Comparison of ENCODE assay signal across 14 mouse cellular contexts in genomic region chr11:68430662-68431061, GRCm38 (mm10). TPM values are rescaled to one million over a fixed set of nuclear protein-coding genes. Genes with fewer than 3 reads are reported as not detected.
DNase-seq lines count a peak whose midpoint lies in the region; ATAC-seq and TF ChIP-seq lines count a peak whose summit lies in the region.
"Had no signal": no experiment of that assay in that cellular context is flagged by ENCODE, and none has a peak within 500 bp of the region (broad histone marks: within the 10 kb centered on the region; RNA-seq: fewer than 3 reads in every experiment).

No protein-coding gene starts in this region.

- dilution Hi-C loops in CH12.LX (cut with MboI; ENCODE audit: extremely low pct_ligation_motif_present, extremely low pct_unique_long_range_greater_than_20kb, low sequenced_read_pairs): no loop called here

- DNase-seq in layer of hippocampus, adult 9-11 months: peak; percentile 30
- no peak for DNase-seq in layer of hippocampus, postnatal 25 days (ENCODE audit: extremely low spot score in 1 of 2, low spot score in 1 of 2)
- peak; percentile 81 for DNase-seq in CH12.LX (ENCODE audit: extremely low read depth)
- peak; percentile 53 for DNase-seq in induced T-regulatory cell, adult 2 months (ENCODE audit: low read depth)
- DNase-seq in thymus, adult 2 months: peak; percentile 66
- DNase-seq in hindbrain, embryonic 11.5 days (ENCODE audit: low spot score): no peak
- DNase-seq: cerebellum, adult 9-11 months; retina, postnatal 1 day had no signal

- TF ChIP-seq POLR2A in CH12.LX (IDR thresholded peaks at IDR 0.05; ENCODE audit: low read depth, low read length): no peak
- TF ChIP-seq POLR2A in thymus, adult 2 months (IDR thresholded peaks at IDR 0.05; ENCODE audit: control insufficient read depth, extremely low read depth, insufficient read depth, low read length, poor library complexity): no peak

- no peak for ATAC-seq in activated CD4-positive, CD25-positive, alpha-beta regulatory T cell, adult 4 months
- ATAC-seq in hindbrain, embryonic 11.5 days (ENCODE audit: low FRiP score): no peak
- ATAC-seq: hindbrain, embryonic 16.5 days had no signal

- H3K9me3 ChIP-seq in CH12.LX (replicated peaks; ENCODE audit: low read length): no peaks in the 10 kb centered on the region
- no peaks in the 10 kb centered on the region for H3K9me3 ChIP-seq in hindbrain, embryonic 11.5 days (ENCODE audit: control insufficient read depth, low read length)
- H3K9me3 ChIP-seq: embryonic facial prominence, embryonic 13.5 days; forebrain, embryonic 12.5 days; limb, embryonic 15.5 days had no signal

- TF ChIP-seq CTCF in CH12.LX (conservative IDR thresholded peaks at IDR 0.05 in 1 of 2, IDR thresholded peaks at IDR 0.05 in 1 of 2; ENCODE audit: low read depth in 2 of 2, low read length in 2 of 2): peak in 1 of 2 experiments; percentile 57; a peak in 2 of 4 replicates
- TF ChIP-seq CTCF in thymus, adult 2 months (IDR thresholded peaks at IDR 0.05; ENCODE audit: borderline replicate concordance, control insufficient read depth, extremely low read depth, insufficient read depth, low read length, poor library complexity): no peak

- TF ChIP-seq RAD21 in CH12.LX (IDR thresholded peaks at IDR 0.05; ENCODE audit: low read depth, low read length): peak; percentile 37

- in situ Hi-C loops in CH12.LX (cut with MboI; ENCODE audit: low pct_ligation_motif_present, low pct_unique_long_range_greater_than_20kb, low sequenced_read_pairs): loop anchor here (10.0 kb wide), 1 partner anchor 124 kb away; the partner anchor contains the start of gene Mfsd6l

- no peak overlapping the region for H3K27ac ChIP-seq in CH12.LX (ENCODE audit: insufficient read depth, low read depth)
- H3K27ac ChIP-seq in thymus, adult 2 months (ENCODE audit: control insufficient read depth, insufficient read depth, low read length): peak overlapping the region; percentile 88
- no peak overlapping the region for H3K27ac ChIP-seq in hindbrain, embryonic 11.5 days (ENCODE audit: low read depth, low read length)
- H3K27ac ChIP-seq: embryonic facial prominence, embryonic 13.5 days; forebrain, embryonic 12.5 days; limb, embryonic 15.5 days had no signal

- 3% methylated on average over 5 of the region's 5 CpGs for WGBS in thymus, adult 2 months
- WGBS in hindbrain, embryonic 11.5 days: 75% methylated on average over 5 of the region's 5 CpGs

- H3K4me2 ChIP-seq in CH12.LX (ENCODE audit: insufficient read depth, low read depth, poor library complexity, severe bottlenecking): peak overlapping the region; percentile 93
- H3K4me2 ChIP-seq in hindbrain, embryonic 11.5 days (replicated peaks; ENCODE audit: low read depth, low read length): no peak overlapping the region
- H3K4me2 ChIP-seq: forebrain, embryonic 12.5 days; midbrain, embryonic 11.5 days had no signal

- TF ChIP-seq EP300 in CH12.LX (IDR thresholded peaks at IDR 0.05; ENCODE audit: low read length): peak; percentile 57; the same call in 1 of the 2 replicates

- H3K36me3 ChIP-seq in CH12.LX (replicated peaks in 1 of 2; ENCODE audit: control insufficient read depth in 1 of 2, insufficient read depth in 1 of 2, low read length in 1 of 2): peaks cover 0 to 4% of the 10 kb centered on the region in 2 experiments
- H3K36me3 ChIP-seq in thymus, adult 2 months (ENCODE audit: control insufficient read depth, insufficient read depth, low read length): no peaks in the 10 kb centered on the region
- H3K36me3 ChIP-seq in hindbrain, embryonic 11.5 days (ENCODE audit: control insufficient read depth, insufficient read depth, low read length): no peaks in the 10 kb centered on the region
- H3K36me3 ChIP-seq: embryonic facial prominence, embryonic 13.5 days; forebrain, embryonic 12.5 days; limb, embryonic 15.5 days had no signal

- H3K79me2 ChIP-seq in CH12.LX (replicated peaks; ENCODE audit: control insufficient read depth, extremely low read depth, insufficient read depth, poor library complexity, severe bottlenecking): no peaks in the 10 kb centered on the region

- peaks cover 26 to 50% of the 10 kb centered on the region in 2 experiments for H3K4me1 ChIP-seq in CH12.LX (ENCODE audit: control insufficient read depth in 1 of 2, insufficient read depth in 2 of 2)
- H3K4me1 ChIP-seq in thymus, adult 2 months (replicated peaks; ENCODE audit: control insufficient read depth, insufficient read depth, low read length): peaks cover 51% of the 10 kb centered on the region
- H3K4me1 ChIP-seq in hindbrain, embryonic 11.5 days (replicated peaks; ENCODE audit: control insufficient read depth, insufficient read depth, low read length): peaks cover 4% of the 10 kb centered on the region; the same call in 1 of the 2 replicates

- H3K27me3 ChIP-seq in CH12.LX (replicated peaks): no peaks in the 10 kb centered on the region
- H3K27me3 ChIP-seq in thymus, adult 2 months (ENCODE audit: control insufficient read depth, insufficient read depth, low read length): no peaks in the 10 kb centered on the region
- peaks cover 9% of the 10 kb centered on the region; the same call in 1 of the 2 replicates for H3K27me3 ChIP-seq in hindbrain, embryonic 11.5 days (ENCODE audit: control insufficient read depth, insufficient read depth, low read length)

- H3K9ac ChIP-seq in CH12.LX (ENCODE audit: insufficient read depth, low read depth): no peak overlapping the region
- H3K9ac ChIP-seq in hindbrain, embryonic 11.5 days (ENCODE audit: low read depth, low read length): no peak overlapping the region
- H3K9ac ChIP-seq: embryonic facial prominence, embryonic 13.5 days; forebrain, embryonic 12.5 days; limb, embryonic 15.5 days had no signal

- H3K4me3 ChIP-seq in CH12.LX (replicated peaks in 1 of 3; ENCODE audit: low read depth in 2 of 3, low read length in 2 of 3, poor library complexity in 1 of 3): no peak overlapping the region
- 0 out of 2 replicates have a peak overlapping the region, but pooled peaks have one; percentile 0 for H3K4me3 ChIP-seq in thymus, adult 2 months (ENCODE audit: control insufficient read depth, insufficient read depth, low read length)
- H3K4me3 ChIP-seq in hindbrain, embryonic 11.5 days (ENCODE audit: low read depth, low read length): no peak overlapping the region
- H3K4me3 ChIP-seq: forebrain, embryonic 12.5 days had no signal

TF ChIP-seq in CH12.LX, 34 proteins besides CTCF, POLR2A, EP300 and RAD21 (continues in another document):
- TF ChIP-seq MAZ (IDR thresholded peaks at IDR 0.05; ENCODE audit: low read depth, low read length) (no peak), JUN (IDR thresholded peaks at IDR 0.05; ENCODE audit: insufficient read depth, low read depth, low read length) (no peak), RCOR1 (conservative IDR thresholded peaks at IDR 0.05; ENCODE audit: low read depth, low read length) (no peak), MAX (IDR thresholded peaks at IDR 0.05; ENCODE audit: low read length) (no peak; the same call in 1 of the 2 replicates), NRF1 (IDR thresholded peaks at IDR 0.05; ENCODE audit: low read depth, low read length) (no peak), JUND (conservative IDR thresholded peaks at IDR 0.05; ENCODE audit: low read depth, low read length) (no peak), BHLHE40 (IDR thresholded peaks at IDR 0.05; ENCODE audit: low read depth, low read length) (no peak), USF2 (conservative IDR thresholded peaks at IDR 0.05; ENCODE audit: low read depth, low read length) (no peak), NELFE (IDR thresholded peaks at IDR 0.05; ENCODE audit: low read depth, low read length) (no peak), CHD1 (IDR thresholded peaks at IDR 0.05; ENCODE audit: low read depth, low read length) (no peak), TBP (conservative IDR thresholded peaks at IDR 0.05; ENCODE audit: low read depth, low read length) (no peak), UBTF (IDR thresholded peaks at IDR 0.05; ENCODE audit: low read depth, low read length) (no peak), POLR2AphosphoS2 (IDR thresholded peaks at IDR 0.05; ENCODE audit: low read depth, low read length) (no peak), USF1 (IDR thresholded peaks at IDR 0.05; ENCODE audit: low read depth, low read length) (no peak), HCFC1 (IDR thresholded peaks at IDR 0.05; ENCODE audit: low read depth, low read length) (no peak), MXI1 (IDR thresholded peaks at IDR 0.05; ENCODE audit: low read depth, low read length) (no peak; the same call in 1 of the 2 replicates), SIN3A (IDR thresholded peaks at IDR 0.05; ENCODE audit: low read length) (peak; percentile 23; the same call in 1 of the 2 replicates), TCF12 (IDR thresholded peaks at IDR 0.05; ENCODE audit: low read depth, low read length) (peak; percentile 96), ZKSCAN1 (IDR thresholded peaks at IDR 0.05; ENCODE audit: borderline replicate concordance, low read depth, low read length) (no peak), ZMIZ1 (IDR thresholded peaks at IDR 0.05; ENCODE audit: low read depth, low read length) (0 out of 2 replicates have a peak, but pooled peaks have one; percentile 7), ZNF384 (IDR thresholded peaks at IDR 0.05; ENCODE audit: low read depth, low read length) (no peak), ZC3H11A (IDR thresholded peaks at IDR 0.05; ENCODE audit: low read depth, low read length) (no peak), ELF1 (IDR thresholded peaks at IDR 0.05; ENCODE audit: low read depth, low read length) (no peak), CHD2 (IDR thresholded peaks at IDR 0.05; ENCODE audit: low read length) (no peak; the same call in 1 of the 2 replicates), IRF4 (IDR thresholded peaks at IDR 0.05; ENCODE audit: low read depth, low read length) (peak; percentile 52; the same call in 1 of the 2 replicates)

RNA-seq across cellular contexts. Expression of gene Pik3r5, which starts 1.3 kb away (rescaled TPM):
- 1 to 10 TPM; 1.7 to 2.1 TPM for total RNA-seq in layer of hippocampus, postnatal 25 days (2021)
- 5.7 and 8.3 TPM in 2 replicates for total RNA-seq in CH12.LX (2012; rRNA removed)
- 2.9 and 3.5 TPM in 2 replicates for total RNA-seq in CH12.LX (2014; rRNA removed)
- polyA plus RNA-seq in CH12.LX (2012; ENCODE audit: insufficient read length, low read depth): 7.3 and 9.4 TPM in 2 replicates
- polyA plus RNA-seq in thymus, adult 2 months (2012; rRNA removed): 105 and 108 TPM in 2 replicates
- 10 to 100 TPM; 17.1 to 20.0 TPM for polyA plus RNA-seq in activated CD4-positive, CD25-positive, alpha-beta regulatory T cell, adult 4 months (2017; shearing (Covaris generic))
- polyA plus RNA-seq in hindbrain, embryonic 11.5 days (2014; fragmentation: Nextera tagmentation; extraction: Ambion mirVana): 0.73 and 0.74 TPM in 2 replicates

RNA-seq across cellular contexts. Expression of gene Ntn1, which starts 30.0 kb away (rescaled TPM):
- 1 to 10 TPM; 7.4 to 7.5 TPM for total RNA-seq in layer of hippocampus, postnatal 25 days (2021)
- 0.38 and 0.59 TPM in 2 replicates for total RNA-seq in CH12.LX (2012; rRNA removed)
- total RNA-seq in CH12.LX (2014; rRNA removed): 0.47 and 0.54 TPM in 2 replicates
- 0.78 and 1.2 TPM in 2 replicates for polyA plus RNA-seq in CH12.LX (2012; ENCODE audit: insufficient read length, low read depth)
- 16.6 and 20.4 TPM in 2 replicates for polyA plus RNA-seq in thymus, adult 2 months (2012; rRNA removed)
- polyA plus RNA-seq in activated CD4-positive, CD25-positive, alpha-beta regulatory T cell, adult 4 months (2017; shearing (Covaris generic)): under 1 TPM; 0.17 to 0.41 TPM
- polyA plus RNA-seq in hindbrain, embryonic 11.5 days (2014; fragmentation: Nextera tagmentation; extraction: Ambion mirVana): 7.7 and 11.9 TPM in 2 replicates

Comparison
In these comparisons a context has a peak if more than half of its experiments do, and no peak if none do; other contexts are left out.
1. DNase-seq: peak in layer of hippocampus, adult 9-11 months (single experiment), CH12.LX (single experiment), induced T-regulatory cell, adult 2 months (single experiment) and thymus, adult 2 months (single experiment); none in layer of hippocampus, postnatal 25 days (0 of 2) and hindbrain, embryonic 11.5 days (single experiment).